Comparison of ENCODE assay signal across 8 mouse cellular contexts in the genomic region with DNA sequence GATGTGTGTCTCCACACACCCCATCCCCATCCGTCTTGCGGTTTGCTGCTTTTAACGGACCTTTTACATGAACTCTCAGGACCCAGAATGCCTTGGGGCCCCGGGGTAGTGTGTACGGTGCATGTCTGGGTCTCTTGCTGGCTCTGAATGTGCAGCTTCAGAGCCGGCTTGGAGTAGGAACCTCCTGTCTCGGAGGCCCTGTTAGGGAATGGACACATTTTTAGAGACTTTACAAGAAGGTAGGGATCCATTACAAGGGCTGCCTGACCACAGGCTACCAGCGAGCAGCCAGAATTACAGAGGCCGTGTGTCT. TPM values are rescaled to one million over a fixed set of nuclear protein-coding genes. Genes with fewer than 3 reads are reported as not detected.
DNase-seq lines count a peak whose midpoint lies in the region; ATAC-seq lines count a peak whose summit lies in the region.

No protein-coding gene starts in this region.

- no peaks in the 10 kb centered on the region for H3K27me3 ChIP-seq in heart, embryonic 16.5 days (ENCODE audit: control insufficient read depth, insufficient read depth, low read length)
- H3K27me3 ChIP-seq in liver, embryonic 11.5 days (replicated peaks; ENCODE audit: control insufficient read depth, insufficient read depth, low read length), result no peaks in the 10 kb centered on the region

- no peaks in the 10 kb centered on the region for H3K9me3 ChIP-seq in heart, embryonic 16.5 days (replicated peaks; ENCODE audit: control insufficient read depth, low read length)
- no peaks in the 10 kb centered on the region for H3K9me3 ChIP-seq in liver, embryonic 11.5 days (ENCODE audit: control insufficient read depth, low read length)

- H3K36me3 ChIP-seq in heart, embryonic 16.5 days (ENCODE audit: control insufficient read depth, insufficient read depth), result no peaks in the 10 kb centered on the region
- no peaks in the 10 kb centered on the region; the same call in 1 of the 2 replicates for H3K36me3 ChIP-seq in liver, embryonic 11.5 days (ENCODE audit: control insufficient read depth, insufficient read depth, low read length)

- no peak overlapping the region for H3K4me2 ChIP-seq in heart, embryonic 16.5 days (ENCODE audit: low read depth, low read length)
- peak overlapping the region; percentile 28; the same call in 1 of the 2 replicates for H3K4me2 ChIP-seq in liver, embryonic 11.5 days

- H3K4me1 ChIP-seq in heart, embryonic 16.5 days (ENCODE audit: control insufficient read depth, insufficient read depth, low read length), result peaks cover 27% of the 10 kb centered on the region
- H3K4me1 ChIP-seq in liver, embryonic 11.5 days (replicated peaks; ENCODE audit: control insufficient read depth, insufficient read depth, low read length), result peaks cover 52% of the 10 kb centered on the region

- H3K27ac ChIP-seq in heart, embryonic 16.5 days (ENCODE audit: low read length), result peak overlapping the region; percentile 61
- peak overlapping the region; percentile 64 for H3K27ac ChIP-seq in liver, embryonic 11.5 days (ENCODE audit: low read depth, low read length)

- 44% methylated on average over 9 of the region's 9 CpGs for WGBS in heart, embryonic 16.5 days
- WGBS in liver, embryonic 11.5 days, result 32% methylated on average over 9 of the region's 9 CpGs

- DNase-seq in heart, adult 11 months, result no peak
- peak; percentile 58 for DNase-seq in liver, embryonic 11.5 days (ENCODE audit: low spot score)
- DNase-seq in spleen, postnatal 36 days (ENCODE audit: low spot score in 2 of 2), result peak; percentile 71 to 80
- DNase-seq in lung, adult 18-20 months, result no peak
- DNase-seq in urinary bladder, postnatal 4 days (ENCODE audit: low spot score in 2 of 2), result no peak
- DNase-seq in adrenal gland, adult 2 months, result no peak

- H3K9ac ChIP-seq in heart, embryonic 16.5 days (ENCODE audit: low read length), result no peak overlapping the region
- H3K9ac ChIP-seq in liver, embryonic 11.5 days (ENCODE audit: low read depth, low read length), result no peak overlapping the region

- no peak overlapping the region for H3K4me3 ChIP-seq in heart, embryonic 16.5 days (ENCODE audit: low read length)
- H3K4me3 ChIP-seq in liver, embryonic 11.5 days (ENCODE audit: low read depth, low read length), result no peak overlapping the region

- peak; percentile 21; the same call in 1 of the 2 replicates for ATAC-seq in heart, embryonic 16.5 days (replicated peaks; ENCODE audit: extremely low read depth, insufficient read depth, low FRiP score)
- ATAC-seq in activated CD4-positive, CD25-positive, alpha-beta regulatory T cell, adult 4 months, result peak; percentile 89
- ATAC-seq in liver, embryonic 11.5 days (replicated peaks; ENCODE audit: low FRiP score), result no peak

RNA-seq across cellular contexts. Expression of gene Parvg, which starts 10.3 kb away (rescaled TPM):
- polyA plus RNA-seq in heart, embryonic 16.5 days (2015; fragmentation: Nextera tagmentation; extraction: Ambion mirVana), result 8.3 and 21.6 TPM in 2 replicates
- 10 to 100 TPM; 63.7 to 99.5 TPM for polyA plus RNA-seq in activated CD4-positive, CD25-positive, alpha-beta regulatory T cell, adult 4 months (2017; shearing (Covaris generic))
- 5.9 and 6.0 TPM in 2 replicates for polyA plus RNA-seq in liver, embryonic 11.5 days (2014; fragmentation: Nextera tagmentation; extraction: Ambion mirVana)
- total RNA-seq in adrenal gland, adult 2 months (2021), result 1 to 10 TPM; 2.8 to 3.9 TPM
- 1.7 and 2.1 TPM in 2 replicates for polyA plus RNA-seq in adrenal gland, adult 2 months (2012; rRNA removed)

Comparison
In these comparisons a context has a peak if more than half of its experiments do, and no peak if none do; other contexts are left out.
1. DNase-seq: peak in liver, embryonic 11.5 days (single experiment) and spleen, postnatal 36 days (2 of 2); none in heart, adult 11 months (single experiment), lung, adult 18-20 months (0 of 2), urinary bladder, postnatal 4 days (0 of 2) and adrenal gland, adult 2 months (single experiment).